Mouse (Mus musculus) layer of hippocampus, postnatal 14 days (tissue): ENCODE results near the gene Qrfpr. TPM values are rescaled to one million over a fixed set of nuclear protein-coding genes. Genes with fewer than 3 reads are reported as not detected.

Source experiments
- DNase-seq, 2 experiments: peaks; one replicate each; pipeline ENCODE4 v3.0.0; 2021 to 2022; ENCODE audit warnings: low spot score in 2 of 2, mixed read lengths in 1 of 2
- long read RNA-seq, 2 experiments: library from polyadenylated mRNA; stranded (forward); transcript quantifications; one replicate each; pipeline ENCODE4 v2.0.0; 2021
- total RNA-seq, 2 experiments: library from RNA; stranded (reverse); gene quantifications; 2 replicates each; pipeline ENCODE4 v1.2.3; 2021

The Qrfpr gene
- total RNA-seq, result 1 to 10 TPM; 1.9 to 2.0 TPM
- long read RNA-seq, experiment 1, partial matches to known transcripts, result 0 of 2 reads
- long read RNA-seq, experiment 1, other reads (novel, unspliced or antisense), result 1 of 2 reads
- long read RNA-seq, experiment 2, partial matches to known transcripts, result 0 of 3 reads
- long read RNA-seq, experiment 2, other reads (novel, unspliced or antisense), result 0 of 3 reads

GRCm38 (mm10) chr3:36221743-36222682 lies at the start of gene Qrfpr:
TSS of gene Qrfpr (minus strand) at chr3:36222313.
- peak in 1 of 2 experiments; percentile 9 for DNase-seq

- DNase-seq, result peak in 1 of 2 experiments; percentile 2
Observed at GRCm38 (mm10) chr3:36263873-36264272, 41.8 kb upstream of the Qrfpr start.

- DNase-seq, result peak in 1 of 2 experiments; percentile 4
Observed at GRCm38 (mm10) chr3:36263265-36263664, 41.2 kb upstream of the Qrfpr start.

GRCm38 (mm10) chr3:36250585-36250984 lies 28.5 kb upstream of the Qrfpr start:
- no peak for DNase-seq

- DNase-seq, result no peak
Observed at GRCm38 (mm10) chr3:36248446-36248845, 26.3 kb upstream of the Qrfpr start.

GRCm38 (mm10) chr3:36229941-36230340 lies 7.8 kb upstream of the Qrfpr start:
- DNase-seq, result no peak

- DNase-seq, result no peak
Observed at GRCm38 (mm10) chr3:36227246-36227645, 5.1 kb upstream of the Qrfpr start.

GRCm38 (mm10) chr3:36223361-36223760 lies 1.2 kb upstream of the Qrfpr start:
- no peak for DNase-seq

GRCm38 (mm10) chr3:36212758-36213157 lies 9.4 kb downstream of the Qrfpr start:
- DNase-seq, result no peak

- no peak for DNase-seq
Observed at GRCm38 (mm10) chr3:36210939-36211338, 11.2 kb downstream of the Qrfpr start.

GRCm38 (mm10) chr3:36209776-36210555 lies 12.1 kb downstream of the Qrfpr start:
- DNase-seq, result peak; percentile 50 to 71

GRCm38 (mm10) chr3:36207520-36208264 lies 14.4 kb downstream of the Qrfpr start:
- no peak for DNase-seq

- peak in 1 of 2 experiments; percentile 42 for DNase-seq
Observed at GRCm38 (mm10) chr3:36202932-36203331, 19.2 kb downstream of the Qrfpr start.

- DNase-seq, result no peak
Observed at GRCm38 (mm10) chr3:36201098-36201497, 21.0 kb downstream of the Qrfpr start.

- no peak for DNase-seq
Observed at GRCm38 (mm10) chr3:36189243-36189642, 32.9 kb downstream of the Qrfpr start.

GRCm38 (mm10) chr3:36186510-36186909 lies 35.6 kb downstream of the Qrfpr start:
- DNase-seq, result no peak

- DNase-seq, result peak; percentile 42 to 63
Observed at GRCm38 (mm10) chr3:36181519-36181918, 40.6 kb downstream of the Qrfpr start.

- no peak for DNase-seq
Observed at GRCm38 (mm10) chr3:36173761-36174160, 48.4 kb downstream of the Qrfpr start.

- DNase-seq, result no peak
Observed at GRCm38 (mm10) chr3:36171348-36171747, 50.8 kb downstream of the Qrfpr start.

- DNase-seq, result no peak
Observed at GRCm38 (mm10) chr3:36170670-36171210, 51.4 kb downstream of the Qrfpr start.
